Mouse (Mus musculus) left cerebral cortex, postnatal 4 days (tissue): ENCODE measurements around the gene Grxcr1. TPM values are rescaled to one million over a fixed set of nuclear protein-coding genes. Genes with fewer than 3 reads are reported as not detected.

Source experiments
- DNase-seq: peaks from one replicate; pipeline ENCODE4 v3.0.0-alpha.2; 2022
- intact Hi-C: fragments of 180-260 bp; cut with DNase I; formaldehyde crosslinking; loops from one replicate; pipeline ENCODE4 v1.15.1; 2025
- total RNA-seq, 2 experiments: library from RNA; stranded (reverse); gene quantifications; 2 replicates each; pipeline ENCODE4 v1.2.3; 2021

Grxcr1 gene
- total RNA-seq, 2 experiments from 2014 or later: not detected

DNA sequence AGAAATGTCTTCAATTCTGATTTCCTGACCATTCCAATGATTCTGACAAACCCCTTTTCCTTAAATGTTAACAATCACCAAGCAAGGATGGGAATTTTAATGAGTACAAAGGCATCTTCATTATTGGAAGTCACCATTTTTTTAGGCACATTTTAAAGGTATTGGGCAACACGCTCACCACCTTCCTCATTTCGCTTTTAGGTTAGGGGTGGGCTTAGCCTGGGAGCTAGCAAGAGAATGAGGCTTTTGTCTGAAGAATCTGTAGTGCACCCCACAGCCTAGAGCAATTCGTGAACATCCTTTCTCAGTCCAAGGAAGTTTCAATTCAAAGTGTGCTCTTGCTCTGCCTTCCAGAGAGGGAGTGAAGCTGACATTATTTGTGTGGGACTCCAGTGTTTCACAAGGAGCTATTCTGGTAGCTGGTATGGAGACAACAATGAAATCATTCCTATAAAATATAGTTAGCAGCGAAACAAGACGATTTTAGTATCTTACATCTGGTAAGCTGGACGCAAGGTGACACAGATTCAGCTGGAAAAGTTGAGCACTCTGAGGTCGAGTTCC, 55.0 kb downstream of the Grxcr1 start:
- DNase-seq: no peak
- intact Hi-C loops: no loop called here

DNA sequence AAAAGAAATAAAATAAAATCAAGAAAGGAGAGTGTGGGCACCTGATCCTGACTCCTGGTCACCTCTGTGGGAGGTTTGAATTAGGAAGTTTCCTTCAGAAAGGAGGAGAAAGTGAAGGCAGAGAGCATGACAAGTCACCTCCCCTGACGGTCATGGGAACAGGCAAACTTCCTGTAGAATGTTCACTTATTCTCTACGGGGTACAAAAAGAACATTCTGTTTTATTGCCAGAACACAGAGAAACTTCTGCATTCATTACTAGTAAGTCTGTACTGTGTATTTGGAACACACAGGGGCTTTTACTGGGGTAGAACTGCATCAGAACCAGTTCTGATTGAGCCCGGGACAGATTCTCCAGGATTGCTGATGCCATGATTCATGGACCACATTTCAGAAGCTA, 55.5 kb downstream of the Grxcr1 start:
- intact Hi-C loops: no loop called here
- no peak for DNase-seq

DNA sequence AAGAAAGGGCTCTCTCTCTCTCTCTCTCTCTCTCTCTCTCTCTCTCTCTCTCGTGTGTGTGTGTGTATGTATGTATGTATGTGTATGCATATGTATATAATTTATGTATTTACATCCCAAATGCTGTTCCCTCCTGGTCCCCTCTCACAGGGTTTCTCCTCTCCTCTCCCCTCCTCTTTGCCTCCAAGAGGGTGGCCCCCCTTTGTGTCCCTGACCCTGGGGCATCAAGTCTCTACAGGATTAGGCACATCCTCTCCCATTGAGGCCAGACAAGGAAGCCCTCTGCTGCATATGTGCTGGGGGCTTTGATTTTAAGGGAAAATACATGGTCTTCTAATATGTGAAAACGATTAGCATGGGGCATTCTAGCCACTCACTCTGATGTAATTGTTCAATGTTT, 61.5 kb downstream of the Grxcr1 start:
- intact Hi-C loops: no loop called here
- no peak for DNase-seq

DNA sequence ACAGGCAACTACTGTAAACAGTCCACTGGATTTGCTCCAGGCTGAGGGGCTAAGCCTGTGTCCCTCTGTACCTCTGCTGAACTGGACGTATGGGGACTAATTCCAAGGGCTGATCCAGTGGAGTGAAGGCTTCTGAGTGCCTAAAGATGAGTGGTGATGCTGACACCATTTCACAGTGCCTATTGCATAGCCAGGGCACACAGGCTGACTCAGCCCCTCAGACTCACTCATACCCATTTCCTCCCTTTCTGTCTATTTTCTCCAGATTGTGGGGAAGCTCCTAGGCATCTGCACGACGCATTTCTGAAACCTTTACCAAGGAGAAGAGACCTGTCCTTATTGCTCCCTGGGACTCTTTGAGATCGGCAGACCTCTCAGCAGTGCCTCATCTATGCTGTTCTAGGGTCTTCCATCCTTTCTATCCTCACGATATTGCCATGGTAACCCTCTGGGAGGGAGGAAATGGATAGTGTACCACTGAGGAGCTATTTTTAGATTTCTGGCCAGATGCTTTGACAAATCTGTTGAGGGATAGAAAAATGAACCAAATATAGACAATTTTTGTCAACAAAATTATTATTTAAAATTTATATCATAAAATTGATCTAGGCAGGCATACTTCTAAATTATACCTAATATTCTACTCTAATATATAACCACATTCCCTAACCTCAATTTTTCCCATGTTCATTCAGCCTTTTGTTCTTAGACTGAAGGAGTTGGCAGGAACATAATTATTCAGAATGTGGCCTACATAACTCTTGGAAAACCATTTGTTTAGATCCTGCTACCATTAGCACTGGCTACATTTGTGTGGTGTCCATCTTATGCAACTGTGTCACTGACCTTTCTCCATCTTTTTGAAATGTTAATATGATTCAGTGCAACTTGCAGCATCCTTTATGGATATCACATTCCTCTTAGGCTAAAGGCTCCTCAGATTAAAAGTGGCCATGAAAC, 66.3 kb downstream of the Grxcr1 start:
- no peak for DNase-seq
- intact Hi-C loops: no loop called here

DNA sequence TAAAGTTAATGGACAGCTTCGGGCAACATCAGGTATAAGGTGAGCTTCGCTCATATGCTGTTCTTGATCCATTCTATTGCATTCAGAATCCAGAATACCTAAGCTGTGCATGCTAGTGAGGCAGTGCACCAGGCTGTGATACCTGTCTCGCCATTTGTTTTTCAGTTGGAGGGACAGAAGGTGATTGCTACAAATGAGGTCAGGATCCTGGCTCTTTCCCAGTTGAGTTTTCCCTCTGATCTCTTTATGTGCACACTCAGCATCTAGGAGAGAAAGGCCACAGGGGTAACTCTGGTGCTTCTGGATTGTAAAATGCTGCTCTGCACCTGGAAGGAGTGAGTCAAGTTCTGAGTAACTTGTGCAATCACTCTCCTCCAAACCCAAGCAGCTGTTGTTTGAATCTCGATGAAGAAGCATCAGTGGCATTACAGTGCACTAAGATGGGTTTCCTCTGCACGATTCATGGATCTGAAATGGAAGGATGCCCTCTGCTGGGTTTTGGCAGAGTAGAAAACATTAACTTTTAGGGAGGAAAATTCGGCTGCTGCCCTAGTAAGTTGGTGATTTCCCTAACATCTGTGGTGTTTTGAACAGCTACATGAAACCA, 80.9 kb downstream of the Grxcr1 start:
- no peak for DNase-seq
- intact Hi-C loops: loop anchor here (10.0 kb wide), 3 partner anchors 268 to 578 kb away; partner anchors contain the start of gene Atp8a1

DNA sequence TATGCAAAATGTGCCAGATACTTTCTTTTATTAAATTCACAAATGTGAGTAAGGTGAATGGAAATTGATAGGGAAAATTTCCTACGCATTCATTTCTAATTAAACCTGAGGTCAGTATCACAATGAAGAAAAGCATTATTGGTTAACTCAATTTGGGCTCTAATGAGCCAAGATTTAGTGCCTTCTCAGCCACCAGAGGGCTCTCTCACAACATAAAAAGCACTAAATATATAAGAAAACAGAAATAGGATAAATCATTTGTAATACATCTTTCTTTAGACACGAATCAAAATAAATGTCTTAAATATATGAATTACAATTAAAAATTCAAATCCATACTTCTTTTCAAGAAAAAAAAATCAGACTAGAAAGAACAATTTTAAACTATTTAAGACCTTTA, 89.2 kb downstream of the Grxcr1 start:
- intact Hi-C loops: loop anchor here (10.0 kb wide), 2 partner anchors 1224 to 1404 kb away; partner anchors contain the start of gene Kctd8

DNA sequence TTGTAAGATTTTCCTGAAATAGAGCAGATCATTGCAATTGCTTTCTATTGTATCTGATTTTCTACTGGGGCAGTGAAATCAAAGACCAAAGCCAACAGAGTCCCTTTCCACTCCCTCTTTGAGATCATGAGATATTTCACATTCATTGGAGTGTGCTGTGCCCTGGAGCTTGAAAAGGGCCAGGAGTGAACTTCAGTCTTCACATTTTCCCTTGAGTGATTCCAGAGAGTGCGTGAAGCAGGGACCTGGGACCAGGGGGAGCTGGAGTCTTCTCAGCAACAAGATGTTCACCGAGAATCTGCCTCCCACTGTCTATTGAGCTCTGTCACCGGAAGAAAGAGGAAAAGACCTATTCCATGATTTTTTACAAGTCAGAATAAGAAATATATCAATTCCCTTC, 91.2 kb downstream of the Grxcr1 start:
- no peak for DNase-seq
- intact Hi-C loops: loop anchor here (10.0 kb wide), 2 partner anchors 1222 to 1402 kb away; partner anchors contain the start of gene Kctd8

More for the DNA sequence above, 89.2 kb downstream of the Grxcr1 start:
- no peak for DNase-seq

DNA sequence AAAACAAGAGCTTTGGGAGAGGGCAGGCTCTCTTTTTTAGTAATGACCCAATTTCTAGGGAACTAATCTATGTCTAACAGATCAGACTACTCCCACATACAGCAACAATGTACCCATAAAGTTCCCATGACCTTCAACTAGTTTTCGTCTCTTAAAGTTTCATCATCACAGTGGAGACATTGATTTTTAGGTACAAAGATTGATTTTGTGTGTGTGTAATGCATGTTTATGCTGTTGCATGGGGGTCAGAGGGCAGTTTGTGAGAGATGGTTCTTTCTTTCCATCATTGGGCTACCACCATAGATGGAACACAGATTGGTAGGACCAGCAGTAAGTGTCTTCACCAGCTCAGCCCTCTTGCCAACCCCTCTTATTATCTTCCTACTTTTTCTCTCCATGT, 93.8 kb downstream of the Grxcr1 start:
- intact Hi-C loops: loop anchor here (10.0 kb wide), 2 partner anchors 1219 to 1399 kb away; partner anchors contain the start of gene Kctd8
- no peak for DNase-seq

DNA sequence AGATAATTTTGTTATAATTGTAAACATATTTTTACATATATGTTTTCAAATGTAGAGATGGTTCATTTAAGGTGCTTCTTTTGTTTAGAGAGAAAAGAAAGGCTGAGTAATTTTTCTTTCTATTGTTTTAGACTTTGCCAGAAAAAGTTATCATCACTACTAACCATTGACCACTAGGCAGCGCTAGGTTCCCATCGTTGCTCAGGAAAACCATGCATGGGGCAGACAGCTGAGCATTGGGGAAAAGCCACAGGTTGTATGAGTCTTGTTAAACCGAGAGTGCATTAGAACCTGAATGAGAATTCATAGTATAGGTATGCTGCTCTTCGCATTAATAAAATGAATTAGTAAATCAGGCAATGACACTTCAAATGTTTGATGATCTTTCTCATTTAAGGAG, 96.8 kb downstream of the Grxcr1 start:
- intact Hi-C loops: loop anchor here (10.0 kb wide), 2 partner anchors 1216 to 1396 kb away; partner anchors contain the start of gene Kctd8
- DNase-seq: peak; percentile 52

DNA sequence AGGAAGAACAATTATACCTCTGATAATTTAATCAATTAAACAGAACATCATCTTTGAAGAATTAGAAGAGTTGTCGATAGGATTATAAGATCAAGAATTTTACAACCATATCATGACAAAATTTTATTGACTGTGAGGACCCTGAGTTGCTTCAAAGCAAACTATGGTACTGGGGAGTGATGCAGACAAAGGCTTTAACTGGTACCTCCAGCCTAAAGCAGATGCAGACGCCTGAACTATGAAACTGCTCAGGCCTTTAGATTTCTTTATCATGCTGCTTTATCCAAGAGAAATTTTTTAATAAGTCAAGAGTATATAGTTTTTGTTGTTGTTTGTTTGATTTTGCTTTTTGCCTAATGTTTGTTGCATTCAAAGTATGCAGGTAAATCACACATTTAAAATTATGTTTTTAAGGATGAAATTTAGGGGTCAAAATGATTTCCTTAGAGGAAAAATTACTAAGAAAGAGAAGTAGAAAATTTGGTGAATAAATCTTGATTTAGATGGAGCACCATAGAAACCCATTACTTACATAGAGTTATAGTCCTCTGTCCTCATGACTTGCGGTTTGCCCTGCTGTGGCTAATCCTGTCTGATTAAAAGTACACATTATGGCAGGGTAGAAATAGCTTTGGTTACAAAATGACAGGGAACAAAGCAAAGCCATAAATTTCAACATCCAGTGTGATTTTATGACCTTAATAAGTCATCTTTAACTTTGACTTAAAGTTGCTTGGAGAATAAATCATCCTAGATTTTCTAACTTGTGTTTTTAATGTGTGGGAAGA, 97.4 kb downstream of the Grxcr1 start:
- intact Hi-C loops: loop anchor here (10.0 kb wide), 2 partner anchors 1216 to 1396 kb away; partner anchors contain the start of gene Kctd8
- no peak for DNase-seq

DNA sequence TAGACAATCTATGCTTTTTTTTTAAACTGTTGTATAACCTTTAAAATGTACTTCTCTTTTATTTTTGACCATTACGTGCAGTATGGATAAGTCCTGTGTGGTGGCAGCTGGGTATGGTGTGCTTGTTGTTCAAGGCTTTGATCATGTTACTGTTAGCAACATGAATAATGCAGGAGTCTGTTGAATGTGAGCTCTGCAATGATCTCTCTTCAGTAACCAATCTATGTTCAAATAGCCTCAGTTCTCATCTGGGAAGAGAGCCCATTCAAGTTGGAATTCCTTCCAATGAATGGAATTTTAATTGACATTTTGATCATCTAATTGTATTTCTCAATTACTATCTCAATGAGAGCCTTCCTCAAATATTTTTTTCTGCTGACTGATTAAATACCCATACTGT, 115.2 kb downstream of the Grxcr1 start:
- no peak for DNase-seq
- intact Hi-C loops: no loop called here

DNA sequence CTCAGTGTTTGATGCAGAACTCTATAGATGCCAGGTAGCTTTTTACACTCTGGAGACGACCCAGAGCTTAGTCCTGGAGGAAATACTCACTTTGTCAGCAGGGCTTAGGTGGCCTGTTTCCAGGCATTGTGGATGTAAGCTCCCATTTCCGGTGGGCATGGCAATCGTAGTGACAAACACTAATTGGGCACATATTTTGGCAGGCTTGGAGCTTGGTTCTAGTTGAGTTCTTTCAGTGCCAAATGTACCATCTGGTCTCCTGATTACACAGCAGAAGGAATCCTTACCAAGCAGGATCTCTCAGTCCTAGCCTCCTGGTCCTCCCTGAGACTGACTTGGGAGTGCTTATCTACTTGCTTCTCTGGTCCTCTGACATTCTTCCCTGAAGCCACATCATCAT, 118.3 kb downstream of the Grxcr1 start:
- intact Hi-C loops: no loop called here
- peak; percentile 76 for DNase-seq

DNA sequence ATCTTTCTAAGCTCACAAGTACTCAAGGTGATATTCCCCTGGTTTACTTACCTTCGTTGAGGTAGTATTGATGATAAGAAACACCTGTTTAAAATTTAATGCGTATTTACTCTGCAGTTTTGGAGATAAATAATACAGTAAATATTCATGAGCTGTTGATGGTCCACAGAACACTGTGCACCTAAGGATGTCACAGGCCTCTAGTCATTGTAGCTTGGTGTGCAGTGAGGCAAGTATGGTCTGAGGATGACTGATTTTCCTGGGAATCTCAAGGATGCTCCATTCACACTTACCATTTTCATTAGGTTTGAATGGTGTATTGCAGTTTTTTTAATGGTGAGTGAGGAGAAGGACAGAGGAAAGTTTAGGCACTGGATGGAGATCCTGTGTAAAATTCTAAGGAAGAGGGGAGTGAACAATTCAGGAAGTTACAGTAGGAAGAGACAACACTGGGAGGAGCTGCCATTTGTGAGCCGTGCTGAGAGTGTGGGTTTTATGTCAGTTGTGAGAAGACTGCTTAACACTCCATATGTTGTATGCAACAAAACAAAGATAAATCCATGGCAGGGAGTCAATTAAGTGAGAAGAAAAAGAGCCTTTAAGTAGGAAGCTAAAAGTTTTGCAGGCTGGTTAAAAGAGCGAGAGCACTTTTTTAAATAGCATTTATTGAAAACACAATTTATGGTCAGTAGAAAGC, 118.9 kb downstream of the Grxcr1 start:
- DNase-seq: no peak
- intact Hi-C loops: no loop called here

DNA sequence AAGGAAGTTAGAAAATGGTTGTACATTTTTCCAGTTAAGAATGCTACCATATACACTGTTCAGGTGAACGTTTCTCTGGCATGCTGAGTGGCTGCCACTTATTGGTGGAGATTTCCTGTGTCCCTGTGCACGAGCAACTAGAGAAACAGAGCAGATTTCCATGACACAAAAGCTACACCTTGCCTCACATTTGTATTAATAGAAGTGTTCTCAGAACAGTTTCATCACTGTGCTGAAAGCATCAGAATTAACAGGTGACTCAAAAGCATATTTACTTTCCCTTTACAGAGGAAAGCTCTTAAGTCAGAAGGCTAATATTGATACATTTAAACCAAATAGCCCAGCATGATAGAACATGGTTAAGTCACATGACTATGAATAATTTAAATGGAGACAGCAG, 130.9 kb downstream of the Grxcr1 start:
- intact Hi-C loops: no loop called here

DNA sequence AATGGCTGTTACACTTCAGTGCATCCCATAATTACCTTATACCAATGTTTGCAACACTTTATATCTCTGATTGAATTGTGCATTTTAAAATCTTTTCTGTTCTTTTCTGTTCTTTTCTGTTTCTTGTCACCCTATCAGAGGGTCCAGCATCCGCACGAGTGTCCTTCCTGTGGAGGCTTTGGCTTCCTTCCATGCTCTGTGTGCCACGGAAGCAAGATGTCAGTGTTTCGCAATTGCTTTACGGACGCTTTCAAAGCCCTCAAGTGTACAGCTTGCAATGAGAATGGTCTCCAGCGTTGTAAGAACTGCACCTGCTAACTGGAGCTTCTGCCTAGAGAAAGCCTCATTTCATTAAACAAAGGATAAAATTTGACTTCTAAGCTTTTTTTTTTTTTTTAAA, 134.3 kb downstream of the Grxcr1 start:
- intact Hi-C loops: no loop called here
- peak; percentile 39 for DNase-seq

More for the DNA sequence above, 130.9 kb downstream of the Grxcr1 start:
- DNase-seq: no peak

Other genes with a start within 250 kb of the Grxcr1 start
- gene Atp8a1, start 184.4 kb upstream of the Grxcr1 start, total RNA-seq: 100 to 1,000 TPM; 163 to 172 TPM
- gene Gm5108, start 90.2 kb upstream of the Grxcr1 start, total RNA-seq: not detected
- not detected for gene Gm21905, start 85.4 kb upstream of the Grxcr1 start, total RNA-seq